In the genomic region with DNA sequence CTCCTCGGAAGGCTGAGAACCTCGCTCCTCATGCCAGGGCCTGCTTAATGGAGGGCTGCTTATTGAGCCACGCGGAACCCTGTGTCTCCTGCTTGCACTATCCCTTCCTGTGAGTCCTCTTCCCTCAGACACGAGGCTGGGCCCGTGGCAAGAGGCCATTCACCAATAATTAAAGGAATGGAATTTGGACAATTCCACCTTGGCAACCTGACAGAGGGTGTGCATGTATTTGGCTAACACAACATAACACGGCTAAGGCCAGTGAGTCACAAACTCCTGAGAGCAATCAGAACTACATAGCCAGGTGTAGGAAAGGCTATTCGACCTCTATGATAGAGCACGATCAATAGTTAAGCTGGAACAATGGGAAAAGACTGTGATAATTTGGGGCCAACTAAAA, we compare ENCODE assay signal across 12 mouse cellular contexts. TPM values are rescaled to one million over a fixed set of nuclear protein-coding genes. Genes with fewer than 3 reads are reported as not detected.
A peak's percentile ranks its signal among the peaks of the same experiment; 100 is the strongest.
DNase-seq lines count a peak whose midpoint lies in the region; ATAC-seq and TF ChIP-seq lines count a peak whose summit lies in the region.
"Had no signal": no experiment of that assay in that cellular context is flagged by ENCODE, and none has a peak within 500 bp of the region (broad histone marks: within the 10 kb centered on the region; RNA-seq: fewer than 3 reads in every experiment).

No protein-coding gene starts in this region.

- H3K9me3 ChIP-seq in liver, postnatal 0 days (ENCODE audit: low read length) = no peaks in the 10 kb centered on the region
- H3K9me3 ChIP-seq in limb, embryonic 10.5 days (replicated peaks) = no peaks in the 10 kb centered on the region
- H3K9me3 ChIP-seq: embryonic facial prominence, embryonic 13.5 days; neural tube, embryonic 15.5 days had no signal

- no peak for TF ChIP-seq CTCF in liver, postnatal 0 days (IDR thresholded peaks at IDR 0.05; ENCODE audit: low read depth)

- peaks cover 9% of the 10 kb centered on the region; the same call in 1 of the 2 replicates for H3K36me3 ChIP-seq in liver, postnatal 0 days (replicated peaks; ENCODE audit: insufficient read depth, low read length)
- H3K36me3 ChIP-seq in limb, embryonic 10.5 days = no peaks in the 10 kb centered on the region
- H3K36me3 ChIP-seq: embryonic facial prominence, embryonic 13.5 days; neural tube, embryonic 15.5 days had no signal

- intact Hi-C loops in heart, postnatal 10 days (cut with DNase I) = loop anchor here (10.0 kb wide), 1 partner anchor 531 kb away; no protein-coding TSS in a partner anchor

- H3K4me3 ChIP-seq in liver, postnatal 0 days (ENCODE audit: low read depth, low read length) = no peak overlapping the region
- no peak overlapping the region for H3K4me3 ChIP-seq in limb, embryonic 10.5 days
- H3K4me3 ChIP-seq: embryonic facial prominence, embryonic 13.5 days; neural tube, embryonic 15.5 days had no signal

- peak overlapping the region; percentile 51 for H3K9ac ChIP-seq in liver, postnatal 0 days (replicated peaks)
- H3K9ac ChIP-seq: embryonic facial prominence, embryonic 13.5 days; neural tube, embryonic 15.5 days had no signal

- peak overlapping the region; percentile 80; the same call in 1 of the 2 replicates for H3K27ac ChIP-seq in liver, postnatal 0 days (ENCODE audit: low read depth)
- H3K27ac ChIP-seq in limb, embryonic 10.5 days = no peak overlapping the region
- H3K27ac ChIP-seq: embryonic facial prominence, embryonic 13.5 days; neural tube, embryonic 15.5 days had no signal

- H3K4me2 ChIP-seq in liver, postnatal 0 days (ENCODE audit: low read depth, low read length) = peak overlapping the region; percentile 52
- H3K4me2 ChIP-seq: embryonic facial prominence, embryonic 13.5 days; neural tube, embryonic 15.5 days had no signal

- H3K27me3 ChIP-seq in liver, postnatal 0 days (ENCODE audit: insufficient read depth, low read length) = no peaks in the 10 kb centered on the region
- no peaks in the 10 kb centered on the region for H3K27me3 ChIP-seq in limb, embryonic 10.5 days (ENCODE audit: low read depth, poor library complexity, severe bottlenecking)
- H3K27me3 ChIP-seq: CH12.LX; embryonic facial prominence, embryonic 13.5 days; neural tube, embryonic 15.5 days had no signal

- WGBS in liver, postnatal 0 days (ENCODE audit: insufficient replicate concordance) = 71% methylated on average over 9 of the region's 9 CpGs
- 86% methylated on average over 9 of the region's 9 CpGs for WGBS in limb, embryonic 10.5 days

- peak; percentile 25; the same call in 1 of the 2 replicates for ATAC-seq in liver, postnatal 0 days

- no peak for TF ChIP-seq EP300 in liver, postnatal 0 days (IDR thresholded peaks at IDR 0.05; ENCODE audit: low read depth)

- peak; percentile 60 for DNase-seq in gastrocnemius, adult 18-20 months (ENCODE audit: low spot score)
- no peak for DNase-seq in gastrocnemius, postnatal 4 days (ENCODE audit: low spot score in 2 of 2)
- DNase-seq in adipocyte (ENCODE audit: low spot score) = peak; percentile 40
- DNase-seq in heart, postnatal 10 days = peak; percentile 70 to 76
- peak; percentile 40 for DNase-seq in liver, postnatal 0 days
- DNase-seq in frontal cortex, postnatal 10 days (ENCODE audit: low spot score in 2 of 2) = no peak
- no peak for DNase-seq in limb, embryonic 10.5 days (ENCODE audit: low spot score)
- no peak for DNase-seq in right cerebral cortex, postnatal 4 days
- DNase-seq: layer of hippocampus, adult 9-11 months had no signal

- H3K4me1 ChIP-seq in liver, postnatal 0 days (ENCODE audit: insufficient read depth) = peaks cover 37% of the 10 kb centered on the region
- H3K4me1 ChIP-seq in limb, embryonic 10.5 days = peaks cover 23% of the 10 kb centered on the region
- H3K4me1 ChIP-seq: neural tube, embryonic 15.5 days had no signal

RNA-seq across cellular contexts. Expression of a gene that starts 23.7 kb away (rescaled TPM):
- total RNA-seq in gastrocnemius, adult 18-20 months (2021) = 1 to 10 TPM; 2.9 to 3.1 TPM
- 1 to 10 TPM in 1 of 2 experiments, under 1 TPM in 1; 0.83 to 1.1 TPM for total RNA-seq in gastrocnemius, postnatal 4 days (2021)
- total RNA-seq in heart, postnatal 10 days (2021) = 1 to 10 TPM; 1.9 to 2.2 TPM
- polyA plus RNA-seq in liver, postnatal 0 days (2015; fragmentation: Nextera tagmentation; extraction: Ambion mirVana) = 12.9 and 13.4 TPM in 2 replicates
- 1.1 TPM in 2 replicates for polyA plus RNA-seq in limb, embryonic 10.5 days (2016; fragmentation: Nextera tagmentation; extraction: Ambion mirVana)
- total RNA-seq: CH12.LX had no signal

RNA-seq across cellular contexts. Expression of a gene that starts 24.1 kb away (rescaled TPM):
- total RNA-seq in gastrocnemius, adult 18-20 months (2021) = under 1 TPM; 0.78 to 0.95 TPM
- total RNA-seq in gastrocnemius, postnatal 4 days (2021) = 1 to 10 TPM; 3.3 to 3.6 TPM
- total RNA-seq in heart, postnatal 10 days (2021) = 1 to 10 TPM; 2.1 to 2.2 TPM
- 0.90 and 1.3 TPM in 2 replicates for polyA plus RNA-seq in liver, postnatal 0 days (2015; fragmentation: Nextera tagmentation; extraction: Ambion mirVana)
- 2.4 and 2.8 TPM in 2 replicates for polyA plus RNA-seq in limb, embryonic 10.5 days (2016; fragmentation: Nextera tagmentation; extraction: Ambion mirVana)
- total RNA-seq: CH12.LX had no signal

Comparison
In these comparisons a context has a peak if more than half of its experiments do, and no peak if none do; other contexts are left out.
1. DNase-seq: peak in gastrocnemius, adult 18-20 months (single experiment), adipocyte (single experiment), heart, postnatal 10 days (2 of 2) and liver, postnatal 0 days (single experiment); none in gastrocnemius, postnatal 4 days (0 of 2), frontal cortex, postnatal 10 days (0 of 2), limb, embryonic 10.5 days (single experiment) and right cerebral cortex, postnatal 4 days (single experiment).